Mouse (Mus musculus) spleen, adult 2 months (tissue): Measurements from ENCODE around the gene Wfdc15a.

Experiments
- CTCF ChIP-seq: fragments of 200-500 bp; IDR thresholded peaks from 2 replicates; pipeline ENCODE4 v1.5.1; 2011; ENCODE audit warnings: mild to moderate bottlenecking, inconsistent platforms; ENCODE audit not compliant: insufficient read depth, insufficient read length, insufficient replicate concordance; ENCODE audit errors: extremely low read depth
- POLR2A ChIP-seq: fragments of 200-500 bp; IDR thresholded peaks from 2 replicates; pipeline ENCODE4 v1.6.1; 2011; ENCODE audit warnings: low read depth, low read length, inconsistent platforms

DNA sequence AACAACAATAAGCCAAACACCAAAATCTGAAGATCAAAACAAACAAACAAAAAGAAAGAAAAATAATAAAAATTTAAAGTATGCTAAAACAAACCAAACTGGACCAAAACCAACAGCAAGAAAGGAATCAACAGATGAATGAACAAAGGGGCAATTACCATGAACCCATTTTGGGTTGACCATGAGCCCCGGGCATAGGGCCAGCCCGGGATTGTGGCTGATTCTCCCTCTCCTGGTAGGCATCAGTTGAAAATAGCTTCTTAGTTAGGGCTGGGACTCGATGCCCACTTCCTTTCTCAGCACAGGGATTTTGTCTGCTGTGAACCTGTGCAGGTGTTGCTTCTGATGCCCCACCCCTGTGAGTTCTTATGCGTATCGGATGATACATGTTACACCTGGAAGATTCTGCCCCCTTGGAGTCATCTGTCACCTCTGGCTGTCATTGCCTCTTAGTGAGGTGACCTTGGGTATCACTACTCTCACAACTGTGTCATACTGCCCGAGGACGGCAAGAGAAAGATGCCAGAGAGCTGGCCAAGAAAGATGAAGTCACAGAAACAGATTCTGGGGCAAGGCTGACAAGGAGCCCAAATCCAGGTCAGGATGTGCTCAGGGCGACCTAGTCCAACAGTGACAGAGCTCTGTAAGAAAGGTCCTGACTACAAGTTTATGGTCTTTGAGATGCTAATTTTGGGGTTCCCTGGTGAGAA lies 28.6 kb upstream of the Wfdc15a start:
- no peak for TF ChIP-seq CTCF
- no peak for TF ChIP-seq POLR2A
